In the genomic region with DNA sequence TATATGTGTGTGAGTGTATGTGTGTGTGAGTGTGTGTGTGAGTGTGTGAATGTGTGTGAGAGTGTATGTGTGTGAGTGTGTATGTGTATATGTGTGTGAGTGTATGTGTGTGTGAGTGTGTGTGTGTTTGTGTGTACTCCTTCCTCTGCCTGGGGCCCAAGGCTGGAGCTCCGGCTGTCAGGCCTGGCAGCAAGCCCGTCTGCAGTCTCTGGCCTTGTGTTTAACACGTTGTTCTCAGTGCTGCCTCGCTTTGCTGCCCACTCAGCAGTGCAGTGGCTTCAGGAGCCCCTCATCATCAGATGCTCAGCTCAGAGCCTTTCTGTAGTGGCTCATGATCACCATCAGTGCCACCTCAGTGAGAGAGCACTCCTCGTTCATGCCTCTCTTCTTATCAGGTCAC, we compare ENCODE assay signal across 12 mouse cellular contexts.
DNase-seq lines count a peak whose midpoint lies in the region; ATAC-seq and TF ChIP-seq lines count a peak whose summit lies in the region.
"Had no signal": no experiment of that assay in that cellular context is flagged by ENCODE, and none has a peak within 500 bp of the region (broad histone marks: within the 10 kb centered on the region; RNA-seq: fewer than 3 reads in every experiment).

No protein-coding gene starts in this region.

- H3K27me3 ChIP-seq in forebrain, postnatal 0 days (ENCODE audit: insufficient read depth, low read length) = no peaks in the 10 kb centered on the region
- no peaks in the 10 kb centered on the region for H3K27me3 ChIP-seq in forebrain, embryonic 12.5 days
- H3K27me3 ChIP-seq in neural tube, embryonic 13.5 days = no peaks in the 10 kb centered on the region
- H3K27me3 ChIP-seq in intestine, postnatal 0 days (replicated peaks; ENCODE audit: control insufficient read depth, insufficient read depth, low read length) = no peaks in the 10 kb centered on the region
- H3K27me3 ChIP-seq: hindbrain, embryonic 13.5 days; midbrain, embryonic 13.5 days; stomach, embryonic 15.5 days had no signal

- H3K4me2 ChIP-seq in forebrain, postnatal 0 days (ENCODE audit: low read depth) = no peak overlapping the region
- H3K4me2 ChIP-seq in forebrain, embryonic 12.5 days = no peak overlapping the region
- no peak overlapping the region for H3K4me2 ChIP-seq in neural tube, embryonic 13.5 days
- no peak overlapping the region for H3K4me2 ChIP-seq in intestine, postnatal 0 days (replicated peaks; ENCODE audit: low read depth)
- H3K4me2 ChIP-seq: hindbrain, embryonic 13.5 days; midbrain, embryonic 13.5 days; stomach, embryonic 15.5 days had no signal

- H3K27ac ChIP-seq in forebrain, postnatal 0 days (ENCODE audit: low read depth, low read length) = no peak overlapping the region
- no peak overlapping the region for H3K27ac ChIP-seq in forebrain, embryonic 12.5 days
- no peak overlapping the region for H3K27ac ChIP-seq in neural tube, embryonic 13.5 days (replicated peaks)
- no peak overlapping the region for H3K27ac ChIP-seq in intestine, postnatal 0 days (ENCODE audit: low read depth, low read length)
- H3K27ac ChIP-seq: hindbrain, embryonic 13.5 days; midbrain, embryonic 13.5 days; stomach, embryonic 15.5 days had no signal

- ATAC-seq in forebrain, postnatal 0 days = 0 out of 2 replicates have a peak, but pooled peaks have one; percentile 29
- no peak for ATAC-seq in forebrain, embryonic 12.5 days (ENCODE audit: low FRiP score)
- peak; percentile 32; the same call in 1 of the 2 replicates for ATAC-seq in neural tube, embryonic 13.5 days (ENCODE audit: low read depth)
- ATAC-seq in intestine, postnatal 0 days = no peak
- ATAC-seq: CD4-positive, CD25-positive, alpha-beta regulatory T cell, adult 4 months; midbrain, embryonic 13.5 days had no signal

- H3K4me3 ChIP-seq in forebrain, postnatal 0 days (ENCODE audit: low read depth, low read length) = no peak overlapping the region
- H3K4me3 ChIP-seq in forebrain, embryonic 12.5 days (replicated peaks) = no peak overlapping the region
- no peak overlapping the region for H3K4me3 ChIP-seq in neural tube, embryonic 13.5 days
- H3K4me3 ChIP-seq in intestine, postnatal 0 days (ENCODE audit: low read depth, low read length) = no peak overlapping the region
- H3K4me3 ChIP-seq: hindbrain, embryonic 13.5 days; midbrain, embryonic 13.5 days; stomach, embryonic 15.5 days had no signal

- no peak overlapping the region for H3K9ac ChIP-seq in forebrain, postnatal 0 days
- H3K9ac ChIP-seq in forebrain, embryonic 12.5 days = no peak overlapping the region
- no peak overlapping the region for H3K9ac ChIP-seq in neural tube, embryonic 13.5 days
- no peak overlapping the region for H3K9ac ChIP-seq in intestine, postnatal 0 days (ENCODE audit: low read depth, low read length)
- H3K9ac ChIP-seq: hindbrain, embryonic 13.5 days; midbrain, embryonic 13.5 days; stomach, embryonic 15.5 days had no signal

- 38% methylated on average over 5 of the region's 5 CpGs for WGBS in forebrain, postnatal 0 days
- 83% methylated on average over 5 of the region's 5 CpGs for WGBS in forebrain, embryonic 12.5 days
- 71% methylated on average over 5 of the region's 5 CpGs for WGBS in neural tube, embryonic 13.5 days
- WGBS in intestine, postnatal 0 days = 50% methylated on average over 5 of the region's 5 CpGs

- peak; percentile 27 for DNase-seq in forebrain, postnatal 0 days
- no peak for DNase-seq in neural tube, embryonic 10.5 days (ENCODE audit: extremely low spot score, low spot score)
- peak; percentile 51 for DNase-seq in cerebellum, adult 11-12 months
- DNase-seq in layer of hippocampus, postnatal 10 days (ENCODE audit: low spot score in 2 of 2) = peak; percentile 49 to 63
- DNase-seq in gastrocnemius, postnatal 25 days = no peak

- H3K36me3 ChIP-seq in forebrain, postnatal 0 days (ENCODE audit: insufficient read depth) = no peaks in the 10 kb centered on the region
- H3K36me3 ChIP-seq in forebrain, embryonic 12.5 days (replicated peaks) = no peaks in the 10 kb centered on the region
- no peaks in the 10 kb centered on the region for H3K36me3 ChIP-seq in neural tube, embryonic 13.5 days
- no peaks in the 10 kb centered on the region for H3K36me3 ChIP-seq in intestine, postnatal 0 days (ENCODE audit: control insufficient read depth, insufficient read depth)
- H3K36me3 ChIP-seq: hindbrain, embryonic 13.5 days; midbrain, embryonic 13.5 days; stomach, embryonic 15.5 days had no signal

- H3K4me1 ChIP-seq in forebrain, postnatal 0 days (ENCODE audit: insufficient read depth) = no peaks in the 10 kb centered on the region
- H3K4me1 ChIP-seq in forebrain, embryonic 12.5 days = no peaks in the 10 kb centered on the region
- no peaks in the 10 kb centered on the region for H3K4me1 ChIP-seq in neural tube, embryonic 13.5 days (replicated peaks)
- no peaks in the 10 kb centered on the region for H3K4me1 ChIP-seq in intestine, postnatal 0 days (replicated peaks; ENCODE audit: control insufficient read depth, insufficient read depth, low read length)
- H3K4me1 ChIP-seq: midbrain, embryonic 13.5 days; stomach, embryonic 15.5 days had no signal

- no peaks in the 10 kb centered on the region for H3K9me3 ChIP-seq in forebrain, postnatal 0 days (ENCODE audit: low read length)
- H3K9me3 ChIP-seq in forebrain, embryonic 12.5 days = no peaks in the 10 kb centered on the region
- no peaks in the 10 kb centered on the region for H3K9me3 ChIP-seq in neural tube, embryonic 13.5 days
- H3K9me3 ChIP-seq in intestine, postnatal 0 days (ENCODE audit: control insufficient read depth) = no peaks in the 10 kb centered on the region
- H3K9me3 ChIP-seq: hindbrain, embryonic 13.5 days; midbrain, embryonic 13.5 days; stomach, embryonic 15.5 days had no signal

- TF ChIP-seq CTCF in forebrain, postnatal 0 days (IDR thresholded peaks at IDR 0.05; ENCODE audit: low read depth) = no peak
- TF ChIP-seq CTCF in intestine, postnatal 0 days (IDR thresholded peaks at IDR 0.05; ENCODE audit: low read depth) = no peak

Comparison
In these comparisons a context has a peak if more than half of its experiments do, and no peak if none do; other contexts are left out.
1. ATAC-seq: peak in forebrain, postnatal 0 days (single experiment) and neural tube, embryonic 13.5 days (single experiment); none in forebrain, embryonic 12.5 days (single experiment) and intestine, postnatal 0 days (single experiment).
2. DNase-seq: peak in forebrain, postnatal 0 days (single experiment), cerebellum, adult 11-12 months (single experiment) and layer of hippocampus, postnatal 10 days (2 of 2); none in neural tube, embryonic 10.5 days (single experiment) and gastrocnemius, postnatal 25 days (single experiment).